Mouse (Mus musculus) bone marrow macrophage, adult 2 months (primary cell): ENCODE data around the gene Acads.
"Not testable (repeated sequence)": the region's sequence is repeated elsewhere in the genome, so short reads cannot be mapped to it uniquely, and the experiment has no call there.

Experiments
- CTCF ChIP-seq: IDR thresholded peaks from 2 replicates; pipeline ENCODE4 v1.5.1; 2012; ENCODE audit warnings: low read depth, mild to moderate bottlenecking, low read length, moderate library complexity
- POLR2A ChIP-seq: IDR thresholded peaks from 2 replicates; pipeline ENCODE4 v1.6.1; 2012; ENCODE audit warnings: mild to moderate bottlenecking, low read depth, low read length, borderline replicate concordance

DNA sequence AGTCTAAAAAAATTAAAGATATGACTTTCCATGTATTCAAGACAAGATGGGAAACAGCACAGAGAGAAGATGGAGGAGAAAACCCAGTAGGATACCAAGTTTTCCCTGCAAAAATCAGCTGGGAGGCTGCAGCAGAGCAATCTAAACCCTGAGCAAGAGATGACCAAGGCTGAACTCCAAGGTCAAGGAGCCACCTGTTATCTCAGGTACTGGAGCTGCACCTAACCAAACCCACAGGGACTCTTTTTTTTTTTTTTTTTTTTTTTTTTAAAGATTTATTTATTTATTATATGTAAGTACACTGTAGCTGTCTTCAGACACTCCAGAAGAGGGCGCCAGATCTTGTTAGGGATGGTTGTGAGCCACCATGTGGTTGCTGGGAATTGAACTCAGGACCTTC, 29.7 kb upstream of the Acads start:
- not testable (repeated sequence) for TF ChIP-seq POLR2A, CTCF
